Mouse (Mus musculus): ENCODE measurements at regions not wholly inside any gene's neighbourhood (a gene's known extent, or its start where the extent isn't known, plus 50 kb on each side); places are given as distances from the start of the nearest gene placed in this dataset. TPM values are rescaled to one million over a fixed set of nuclear protein-coding genes. Genes with fewer than 3 reads are reported as not detected.

GRCm38 (mm10) chr1:77307745-77308144 lies 207.1 kb downstream of the Epha4 start:
- Histone ChIP-seq H3K9me3 (replicated peaks; ENCODE audit: control insufficient read depth, low read length) (no peaks in the 10 kb centered on the region), H3K27ac (ENCODE audit: low read depth) (no peak overlapping the region), H3K36me3 (replicated peaks; ENCODE audit: control insufficient read depth, insufficient read depth, low read length) (no peaks in the 10 kb centered on the region), H3K27me3 (ENCODE audit: control insufficient read depth, insufficient read depth, low read length) (no peaks in the 10 kb centered on the region), H3K4me1 (ENCODE audit: control insufficient read depth, insufficient read depth) (no peaks in the 10 kb centered on the region), H3K4me3 (ENCODE audit: low read depth, low read length) (no peak overlapping the region), H3K4me2 (ENCODE audit: low read depth, low read length) (no peak overlapping the region), H3K9ac (replicated peaks; ENCODE audit: low read depth, low read length) (no peak overlapping the region)
- DNase-seq (ENCODE audit: low spot score) (no peak), ATAC-seq (ENCODE audit: insufficient read depth, low read depth) (no peak)
- 77% methylated on average over 4 of the region's 4 CpGs for WGBS
- TF ChIP-seq CTCF (IDR thresholded peaks at IDR 0.05; ENCODE audit: low read depth) = no peak
- no peak for TF ChIP-seq EP300 (IDR thresholded peaks at IDR 0.05; ENCODE audit: low read depth)

GRCm38 (mm10) chr1:77313119-77313518 lies 201.8 kb downstream of the Epha4 start:
- Histone ChIP-seq H3K36me3 (replicated peaks; ENCODE audit: control insufficient read depth, insufficient read depth, low read length) (no peaks in the 10 kb centered on the region), H3K27ac (ENCODE audit: low read depth) (no peak overlapping the region), H3K4me2 (ENCODE audit: low read depth, low read length) (no peak overlapping the region), H3K4me1 (ENCODE audit: control insufficient read depth, insufficient read depth) (no peaks in the 10 kb centered on the region), H3K9me3 (replicated peaks; ENCODE audit: control insufficient read depth, low read length) (no peaks in the 10 kb centered on the region), H3K4me3 (ENCODE audit: low read depth, low read length) (no peak overlapping the region), H3K27me3 (ENCODE audit: control insufficient read depth, insufficient read depth, low read length) (no peaks in the 10 kb centered on the region), H3K9ac (replicated peaks; ENCODE audit: low read depth, low read length) (no peak overlapping the region)
- ATAC-seq (ENCODE audit: insufficient read depth, low read depth) = no peak
- DNase-seq (ENCODE audit: low spot score) = no peak
- TF ChIP-seq EP300 (IDR thresholded peaks at IDR 0.05; ENCODE audit: low read depth) (no peak), CTCF (IDR thresholded peaks at IDR 0.05; ENCODE audit: low read depth) (no peak)
- WGBS = 63% methylated on average over 3 of the region's 3 CpGs

GRCm38 (mm10) chr1:77315347-77315746 lies 199.5 kb downstream of the Epha4 start:
- WGBS = 61% methylated on average over 3 of the region's 3 CpGs
- no peaks in the 10 kb centered on the region for H3K36me3 ChIP-seq (replicated peaks; ENCODE audit: control insufficient read depth, insufficient read depth, low read length)
- H3K4me3 ChIP-seq (ENCODE audit: low read depth, low read length) = no peak overlapping the region
- no peaks in the 10 kb centered on the region for H3K9me3 ChIP-seq (replicated peaks; ENCODE audit: control insufficient read depth, low read length)
- H3K4me1 ChIP-seq (ENCODE audit: control insufficient read depth, insufficient read depth) = no peaks in the 10 kb centered on the region
- no peaks in the 10 kb centered on the region for H3K27me3 ChIP-seq (ENCODE audit: control insufficient read depth, insufficient read depth, low read length)
- H3K4me2 ChIP-seq (ENCODE audit: low read depth, low read length) = no peak overlapping the region
- DNase-seq (ENCODE audit: low spot score) = no peak
- no peak overlapping the region for H3K27ac ChIP-seq (ENCODE audit: low read depth)
- TF ChIP-seq CTCF (IDR thresholded peaks at IDR 0.05; ENCODE audit: low read depth) = no peak
- TF ChIP-seq EP300 (IDR thresholded peaks at IDR 0.05; ENCODE audit: low read depth) = no peak
- no peak for ATAC-seq (ENCODE audit: insufficient read depth, low read depth)
- no peak overlapping the region for H3K9ac ChIP-seq (replicated peaks; ENCODE audit: low read depth, low read length)

GRCm38 (mm10) chr1:77316198-77316597 lies 198.7 kb downstream of the Epha4 start:
- Histone ChIP-seq H3K9ac (replicated peaks; ENCODE audit: low read depth, low read length) (no peak overlapping the region), H3K9me3 (replicated peaks; ENCODE audit: control insufficient read depth, low read length) (no peaks in the 10 kb centered on the region), H3K27me3 (ENCODE audit: control insufficient read depth, insufficient read depth, low read length) (no peaks in the 10 kb centered on the region), H3K4me2 (ENCODE audit: low read depth, low read length) (no peak overlapping the region), H3K27ac (ENCODE audit: low read depth) (no peak overlapping the region), H3K4me1 (ENCODE audit: control insufficient read depth, insufficient read depth) (no peaks in the 10 kb centered on the region), H3K4me3 (ENCODE audit: low read depth, low read length) (no peak overlapping the region), H3K36me3 (replicated peaks; ENCODE audit: control insufficient read depth, insufficient read depth, low read length) (no peaks in the 10 kb centered on the region)
- ATAC-seq (ENCODE audit: insufficient read depth, low read depth) (no peak), DNase-seq (ENCODE audit: low spot score) (no peak)
- TF ChIP-seq CTCF (IDR thresholded peaks at IDR 0.05; ENCODE audit: low read depth) = no peak
- TF ChIP-seq EP300 (IDR thresholded peaks at IDR 0.05; ENCODE audit: low read depth) = no peak
- 58% methylated on average over 9 of the region's 9 CpGs for WGBS

Small RNA genes in the stretch of these regions (microRNA-seq; reads per million reads assigned to microRNA genes)
- gene Mir6343 = not detected

All from heart, postnatal 0 days (tissue).